Mouse (Mus musculus): Measurements from ENCODE around the gene Noct. TPM values are rescaled to one million over a fixed set of nuclear protein-coding genes. Genes with fewer than 3 reads are reported as not detected.

Noct gene
- polyA plus RNA-seq, 1 experiment from 2014 or later: 35.6 TPM

GRCm38 (mm10) chr3:51196724-51197111 lies 27.5 kb upstream of the Noct start:
- Histone ChIP-seq H3K27ac (replicated peaks) (no peak overlapping the region), H3K4me3 (no peak overlapping the region), H3K4me1 (replicated peaks) (0 out of 2 replicates have a peak, but pooled peaks cover 3% of the 10 kb centered on the region), H3K9me3 (no peaks in the 10 kb centered on the region), H3K27me3 (no peaks in the 10 kb centered on the region), H3K4me2 (no peak overlapping the region), H3K9ac (no peak overlapping the region), H3K36me3 (no peaks in the 10 kb centered on the region)
- no peak for ATAC-seq (ENCODE audit: low FRiP score, low read depth)
- 88% methylated on average over 3 of the region's 3 CpGs for WGBS

GRCm38 (mm10) chr3:51197112-51197731 lies 27.0 kb upstream of the Noct start:
- Histone ChIP-seq H3K4me2 (no peak overlapping the region), H3K9me3 (no peaks in the 10 kb centered on the region), H3K4me1 (replicated peaks) (0 out of 2 replicates have a peak, but pooled peaks cover 3% of the 10 kb centered on the region), H3K27me3 (no peaks in the 10 kb centered on the region), H3K27ac (replicated peaks) (no peak overlapping the region), H3K36me3 (no peaks in the 10 kb centered on the region), H3K9ac (no peak overlapping the region), H3K4me3 (no peak overlapping the region)
- no peak for ATAC-seq (ENCODE audit: low FRiP score, low read depth)
- 69% methylated on average over 9 of the region's 9 CpGs for WGBS

GRCm38 (mm10) chr3:51198291-51198690 lies 26.0 kb upstream of the Noct start:
- 0 out of 2 replicates have a peak, but pooled peaks cover 3% of the 10 kb centered on the region for H3K4me1 ChIP-seq (replicated peaks)
- no peaks in the 10 kb centered on the region for H3K36me3 ChIP-seq
- WGBS: 65% methylated on average over 1 of the region's 1 CpGs

GRCm38 (mm10) chr3:51199130-51199529 lies 25.1 kb upstream of the Noct start:
- H3K9me3 ChIP-seq: no peaks in the 10 kb centered on the region
- H3K9ac ChIP-seq: no peak overlapping the region
- ATAC-seq (ENCODE audit: low FRiP score, low read depth): no peak
- WGBS: 78% methylated on average over 6 of the region's 6 CpGs
- 0 out of 2 replicates have a peak, but pooled peaks cover 3% of the 10 kb centered on the region for H3K4me1 ChIP-seq (replicated peaks)
- no peak overlapping the region for H3K4me3 ChIP-seq
- H3K27ac ChIP-seq (replicated peaks): no peak overlapping the region
- H3K36me3 ChIP-seq: no peaks in the 10 kb centered on the region
- no peak overlapping the region for H3K4me2 ChIP-seq
- H3K27me3 ChIP-seq: no peaks in the 10 kb centered on the region

More at GRCm38 (mm10) chr3:51198291-51198690, 26.0 kb upstream of the Noct start:
- Histone ChIP-seq H3K9me3 (no peaks in the 10 kb centered on the region), H3K4me3 (no peak overlapping the region), H3K9ac (no peak overlapping the region), H3K27me3 (no peaks in the 10 kb centered on the region), H3K4me2 (no peak overlapping the region), H3K27ac (replicated peaks) (no peak overlapping the region)
- no peak for ATAC-seq (ENCODE audit: low FRiP score, low read depth)

GRCm38 (mm10) chr3:51200311-51200710 lies 23.9 kb upstream of the Noct start:
- H3K27ac ChIP-seq (replicated peaks): no peak overlapping the region
- no peak overlapping the region for H3K4me3 ChIP-seq
- H3K27me3 ChIP-seq: no peaks in the 10 kb centered on the region
- no peaks in the 10 kb centered on the region for H3K36me3 ChIP-seq
- H3K9me3 ChIP-seq: no peaks in the 10 kb centered on the region
- H3K9ac ChIP-seq: no peak overlapping the region
- 89% methylated on average over 4 of the region's 4 CpGs for WGBS
- 0 out of 2 replicates have a peak, but pooled peaks cover 3% of the 10 kb centered on the region for H3K4me1 ChIP-seq (replicated peaks)
- no peak overlapping the region for H3K4me2 ChIP-seq
- ATAC-seq (ENCODE audit: low FRiP score, low read depth): no peak

- no peaks in the 10 kb centered on the region for H3K4me1 ChIP-seq (replicated peaks)
- no peak overlapping the region for H3K27ac ChIP-seq (replicated peaks)
- WGBS: 89% methylated on average over 7 of the region's 7 CpGs
- no peaks in the 10 kb centered on the region for H3K36me3 ChIP-seq
- no peak overlapping the region for H3K9ac ChIP-seq
- H3K27me3 ChIP-seq: no peaks in the 10 kb centered on the region
- ATAC-seq (ENCODE audit: low FRiP score, low read depth): no peak
- no peak overlapping the region for H3K4me2 ChIP-seq
- H3K4me3 ChIP-seq: no peak overlapping the region
- H3K9me3 ChIP-seq: no peaks in the 10 kb centered on the region
Observed at GRCm38 (mm10) chr3:51200894-51201293, 23.4 kb upstream of the Noct start.

- Histone ChIP-seq H3K4me2 (no peak overlapping the region), H3K9ac (no peak overlapping the region), H3K27ac (replicated peaks) (no peak overlapping the region), H3K27me3 (no peaks in the 10 kb centered on the region), H3K4me3 (no peak overlapping the region), H3K4me1 (replicated peaks) (no peaks in the 10 kb centered on the region), H3K36me3 (no peaks in the 10 kb centered on the region), H3K9me3 (no peaks in the 10 kb centered on the region)
- ATAC-seq (ENCODE audit: low FRiP score, low read depth): no peak
- 82% methylated on average over 9 of the region's 9 CpGs for WGBS
Observed at GRCm38 (mm10) chr3:51201986-51202385, 22.3 kb upstream of the Noct start.

- ATAC-seq (ENCODE audit: low FRiP score, low read depth): no peak
- Histone ChIP-seq H3K27me3 (no peaks in the 10 kb centered on the region), H3K27ac (replicated peaks) (no peak overlapping the region), H3K4me3 (no peak overlapping the region), H3K36me3 (no peaks in the 10 kb centered on the region), H3K4me1 (replicated peaks) (no peaks in the 10 kb centered on the region), H3K4me2 (no peak overlapping the region), H3K9me3 (no peaks in the 10 kb centered on the region), H3K9ac (no peak overlapping the region)
- 88% methylated on average over 8 of the region's 8 CpGs for WGBS
Observed at GRCm38 (mm10) chr3:51202491-51202987, 21.7 kb upstream of the Noct start.

GRCm38 (mm10) chr3:51203906-51204305 lies 20.3 kb upstream of the Noct start:
- WGBS: 85% methylated on average over 6 of the region's 6 CpGs

GRCm38 (mm10) chr3:51204441-51204840 lies 19.8 kb upstream of the Noct start:
- Histone ChIP-seq H3K27ac (replicated peaks) (no peak overlapping the region), H3K9me3 (no peaks in the 10 kb centered on the region), H3K27me3 (no peaks in the 10 kb centered on the region), H3K36me3 (no peaks in the 10 kb centered on the region), H3K4me1 (replicated peaks) (no peaks in the 10 kb centered on the region), H3K4me2 (no peak overlapping the region), H3K9ac (no peak overlapping the region), H3K4me3 (no peak overlapping the region)
- no peak for ATAC-seq (ENCODE audit: low FRiP score, low read depth)
- WGBS: 90% methylated on average over 5 of the region's 5 CpGs

More at GRCm38 (mm10) chr3:51203906-51204305, 20.3 kb upstream of the Noct start:
- no peaks in the 10 kb centered on the region for H3K36me3 ChIP-seq
- H3K4me1 ChIP-seq (replicated peaks): no peaks in the 10 kb centered on the region
- no peak overlapping the region for H3K27ac ChIP-seq (replicated peaks)
- no peaks in the 10 kb centered on the region for H3K27me3 ChIP-seq
- H3K9me3 ChIP-seq: no peaks in the 10 kb centered on the region
- H3K4me2 ChIP-seq: no peak overlapping the region
- H3K9ac ChIP-seq: no peak overlapping the region
- ATAC-seq (ENCODE audit: low FRiP score, low read depth): no peak
- no peak overlapping the region for H3K4me3 ChIP-seq

- Histone ChIP-seq H3K4me1 (replicated peaks) (no peaks in the 10 kb centered on the region), H3K27ac (replicated peaks) (no peak overlapping the region), H3K4me3 (no peak overlapping the region), H3K4me2 (no peak overlapping the region), H3K9ac (no peak overlapping the region), H3K27me3 (no peaks in the 10 kb centered on the region), H3K36me3 (no peaks in the 10 kb centered on the region), H3K9me3 (no peaks in the 10 kb centered on the region)
- 83% methylated on average over 14 of the region's 14 CpGs for WGBS
- ATAC-seq (ENCODE audit: low FRiP score, low read depth): no peak
Observed at GRCm38 (mm10) chr3:51204897-51205296, 19.4 kb upstream of the Noct start.

GRCm38 (mm10) chr3:51206521-51206920 lies 17.7 kb upstream of the Noct start:
- H3K4me2 ChIP-seq: no peak overlapping the region
- no peaks in the 10 kb centered on the region for H3K36me3 ChIP-seq
- H3K27ac ChIP-seq (replicated peaks): no peak overlapping the region
- H3K4me1 ChIP-seq (replicated peaks): no peaks in the 10 kb centered on the region
- no peak overlapping the region for H3K4me3 ChIP-seq
- WGBS: 66% methylated on average over 7 of the region's 7 CpGs
- ATAC-seq (ENCODE audit: low FRiP score, low read depth): no peak
- H3K27me3 ChIP-seq: no peaks in the 10 kb centered on the region
- H3K9ac ChIP-seq: no peak overlapping the region
- no peaks in the 10 kb centered on the region for H3K9me3 ChIP-seq

GRCm38 (mm10) chr3:51208633-51209032 lies 15.6 kb upstream of the Noct start:
- H3K36me3 ChIP-seq: no peaks in the 10 kb centered on the region
- H3K9me3 ChIP-seq: no peaks in the 10 kb centered on the region
- no peak overlapping the region for H3K4me3 ChIP-seq
- no peak for ATAC-seq (ENCODE audit: low FRiP score, low read depth)
- no peaks in the 10 kb centered on the region for H3K27me3 ChIP-seq
- no peak overlapping the region for H3K9ac ChIP-seq
- H3K4me1 ChIP-seq (replicated peaks): no peaks in the 10 kb centered on the region
- H3K27ac ChIP-seq (replicated peaks): no peak overlapping the region
- H3K4me2 ChIP-seq: no peak overlapping the region
- WGBS: 42% methylated on average over 5 of the region's 5 CpGs

Measured in hindbrain, embryonic 15.5 days (tissue).